Mouse (Mus musculus): ENCODE measurements around the gene AI413582.

DNA sequence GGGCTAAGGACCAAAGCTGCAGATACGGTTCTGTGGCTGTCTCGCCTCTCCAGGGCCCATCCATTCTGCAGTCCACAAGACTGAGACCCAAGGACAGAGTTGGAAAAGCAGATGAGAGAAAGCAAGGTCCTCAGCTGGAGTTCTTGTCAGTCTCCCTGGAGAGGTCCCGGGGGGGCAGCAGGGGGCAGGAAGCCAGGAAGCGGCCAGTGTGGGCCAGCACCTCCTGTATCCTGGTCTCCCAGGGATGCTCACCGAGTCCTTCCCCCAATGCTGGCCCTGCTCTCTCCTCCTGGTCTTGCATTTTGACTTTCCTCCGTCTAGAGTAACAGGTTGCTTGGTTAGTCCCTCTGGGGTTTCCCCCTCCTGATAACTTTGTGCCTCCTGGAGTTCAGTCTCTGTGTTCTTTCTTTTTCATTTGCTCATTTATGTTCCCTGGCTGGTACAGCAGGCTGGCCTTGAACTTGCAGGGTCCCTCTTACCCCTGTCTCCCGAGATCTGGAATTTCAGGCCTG lies 18.9 kb downstream of the AI413582 start:
- TF ChIP-seq CTCF (IDR thresholded peaks at IDR 0.05) (no peak), EP300 (IDR thresholded peaks at IDR 0.05) (no peak)

Data from lung, postnatal 0 days (tissue).